Mouse (Mus musculus) retina, postnatal 1 day (tissue): ENCODE results near the gene Cgrrf1.
A peak's percentile ranks its signal among the peaks of the same experiment; 100 is the strongest.
"Not testable (repeated sequence)": the region's sequence is repeated elsewhere in the genome, so short reads cannot be mapped to it uniquely, and the experiment has no call there.

Experiments
- DNase-seq: peaks from one replicate; pipeline ENCODE4 v3.0.0-alpha.2; 2012

Cgrrf1 gene

GRCm38 (mm10) chr14:46831837-46832333 is at the start of gene Cgrrf1:
Gene Cgrrf1, plus strand, starts transcription at chr14:46832125.
- DNase-seq, result peak; percentile 97

GRCm38 (mm10) chr14:46782187-46782828 is 49.6 kb upstream of the Cgrrf1 start:
- DNase-seq, result no peak

- no peak for DNase-seq
Observed at GRCm38 (mm10) chr14:46783327-46783926, 48.5 kb upstream of the Cgrrf1 start.

- DNase-seq, result no peak
Observed at GRCm38 (mm10) chr14:46785247-46785646, 46.7 kb upstream of the Cgrrf1 start.

- no peak for DNase-seq
Observed at GRCm38 (mm10) chr14:46787454-46787786, 44.5 kb upstream of the Cgrrf1 start.

GRCm38 (mm10) chr14:46787787-46788504 is 44.0 kb upstream of the Cgrrf1 start, which contains the start of gene Cnih1:
Gene Cnih1, minus strand, starts transcription at chr14:46788411.
- DNase-seq, result peak; percentile 96

GRCm38 (mm10) chr14:46788505-46788901 is 43.4 kb upstream of the Cgrrf1 start:
- no peak for DNase-seq

GRCm38 (mm10) chr14:46790303-46790702 is 41.6 kb upstream of the Cgrrf1 start:
- peak; percentile 9 for DNase-seq

GRCm38 (mm10) chr14:46790723-46791122 is 41.2 kb upstream of the Cgrrf1 start:
- no peak for DNase-seq

GRCm38 (mm10) chr14:46794157-46794556 is 37.8 kb upstream of the Cgrrf1 start:
- DNase-seq, result no peak

- DNase-seq, result no peak
Observed at GRCm38 (mm10) chr14:46800684-46801345, 31.1 kb upstream of the Cgrrf1 start.

GRCm38 (mm10) chr14:46803259-46803658 is 28.7 kb upstream of the Cgrrf1 start:
- no peak for DNase-seq

GRCm38 (mm10) chr14:46803791-46804190 is 28.1 kb upstream of the Cgrrf1 start:
- DNase-seq, result no peak

GRCm38 (mm10) chr14:46806186-46806585 is 25.7 kb upstream of the Cgrrf1 start:
- no peak for DNase-seq

- DNase-seq, result no peak
Observed at GRCm38 (mm10) chr14:46807927-46808326, 24.0 kb upstream of the Cgrrf1 start.

GRCm38 (mm10) chr14:46815640-46816039 is 16.3 kb upstream of the Cgrrf1 start:
- DNase-seq, result no peak

GRCm38 (mm10) chr14:46816916-46817622 is 14.9 kb upstream of the Cgrrf1 start:
- no peak for DNase-seq

GRCm38 (mm10) chr14:46818743-46819142 is 13.2 kb upstream of the Cgrrf1 start:
- no peak for DNase-seq

- not testable (repeated sequence) for DNase-seq
Observed at GRCm38 (mm10) chr14:46819961-46820360, 12.0 kb upstream of the Cgrrf1 start.

- no peak for DNase-seq
Observed at GRCm38 (mm10) chr14:46821271-46821872, 10.6 kb upstream of the Cgrrf1 start.

GRCm38 (mm10) chr14:46821873-46822716 is 9.8 kb upstream of the Cgrrf1 start, which contains the start of gene Gmfb:
Gene Gmfb, minus strand, starts transcription at chr14:46822242.
- DNase-seq, result peak; percentile 96
